Mouse (Mus musculus): ENCODE measurements around the gene Dgki.

- TF ChIP-seq CTCF (IDR thresholded peaks at IDR 0.05; ENCODE audit: insufficient read depth, low read depth, low read length), result no peak
- TF ChIP-seq POLR2A (IDR thresholded peaks at IDR 0.05; ENCODE audit: insufficient read depth, low read depth, low read length), result no peak
Observed at GRCm38 (mm10) chr6:37196870-37197269, 103.1 kb downstream of the Dgki start.
